Mouse (Mus musculus) brain, embryonic 18.5 days (tissue): Measurements from ENCODE around the gene Rplp0.

ENCODE experiments used
- DNase-seq: peaks from one replicate; pipeline ENCODE4 v3.0.0-alpha.2; 2012; ENCODE audit warnings: low read depth, low spot score

The Rplp0 gene

GRCm38 (mm10) chr5:115526456-115527202, 32.6 kb upstream of the Rplp0 start:
- DNase-seq: no peak

GRCm38 (mm10) chr5:115528128-115528527, 31.1 kb upstream of the Rplp0 start:
- DNase-seq: no peak

GRCm38 (mm10) chr5:115529364-115529741, 29.9 kb upstream of the Rplp0 start:
- no peak for DNase-seq

- no peak for DNase-seq
Observed at GRCm38 (mm10) chr5:115529742-115530446, 29.4 kb upstream of the Rplp0 start.

- no peak for DNase-seq
Observed at GRCm38 (mm10) chr5:115530447-115530809, 28.8 kb upstream of the Rplp0 start.

- no peak for DNase-seq
Observed at GRCm38 (mm10) chr5:115531671-115532270, 27.5 kb upstream of the Rplp0 start.

GRCm38 (mm10) chr5:115534290-115534731, 25.0 kb upstream of the Rplp0 start:
- DNase-seq: no peak

GRCm38 (mm10) chr5:115534856-115535255, 24.4 kb upstream of the Rplp0 start:
- DNase-seq: no peak

GRCm38 (mm10) chr5:115535635-115536034, 23.6 kb upstream of the Rplp0 start:
- no peak for DNase-seq

GRCm38 (mm10) chr5:115538017-115538692, 21.1 kb upstream of the Rplp0 start:
- DNase-seq: no peak

- DNase-seq: no peak
Observed at GRCm38 (mm10) chr5:115538693-115539043, 20.6 kb upstream of the Rplp0 start.

GRCm38 (mm10) chr5:115542635-115543384, 16.5 kb upstream of the Rplp0 start:
- no peak for DNase-seq

- DNase-seq: no peak
Observed at GRCm38 (mm10) chr5:115543509-115544253, 15.6 kb upstream of the Rplp0 start.

- DNase-seq: no peak
Observed at GRCm38 (mm10) chr5:115544655-115545185, 14.5 kb upstream of the Rplp0 start.

GRCm38 (mm10) chr5:115545636-115546035, 13.6 kb upstream of the Rplp0 start:
- no peak for DNase-seq

- no peak for DNase-seq
Observed at GRCm38 (mm10) chr5:115546536-115546935, 12.7 kb upstream of the Rplp0 start.

GRCm38 (mm10) chr5:115547014-115547413, 12.3 kb upstream of the Rplp0 start:
- no peak for DNase-seq

- DNase-seq: no peak
Observed at GRCm38 (mm10) chr5:115547421-115547820, 11.8 kb upstream of the Rplp0 start.

GRCm38 (mm10) chr5:115548501-115549285, 10.6 kb upstream of the Rplp0 start:
- DNase-seq: no peak
